Mouse (Mus musculus): ENCODE measurements around the gene Taok3. TPM values are rescaled to one million over a fixed set of nuclear protein-coding genes. Genes with fewer than 3 reads are reported as not detected.

Taok3 gene
- polyA plus RNA-seq, 1 experiment from 2014 or later, result 61.7 TPM

DNA sequence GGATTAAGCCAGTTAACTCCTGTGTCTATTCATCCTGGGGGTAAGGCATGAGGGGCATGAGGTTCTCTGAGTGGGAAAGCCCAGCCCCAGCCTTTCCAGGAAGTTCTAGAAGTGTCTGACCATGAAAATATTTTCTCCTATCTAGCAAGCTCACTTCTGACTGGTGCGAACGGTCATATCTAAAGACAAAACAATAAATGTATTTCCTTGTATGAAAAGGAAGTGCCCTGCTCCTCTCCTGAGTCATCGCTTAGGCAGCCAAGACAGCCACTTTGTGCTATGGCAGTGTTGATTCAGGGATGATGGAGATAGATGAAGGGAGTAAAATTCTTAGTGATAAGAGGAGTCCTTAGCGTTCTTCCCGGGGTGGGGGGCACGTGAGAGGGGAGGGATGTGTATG lies 3.2 kb downstream of the Taok3 start:
- Histone ChIP-seq H3K4me3 (ENCODE audit: low read length) (no peak overlapping the region), H3K9ac (ENCODE audit: low read depth, low read length) (no peak overlapping the region), H3K4me1 (ENCODE audit: control insufficient read depth, insufficient read depth, low read depth, low read length) (peaks cover 10% of the 10 kb centered on the region), H3K27me3 (replicated peaks; ENCODE audit: control insufficient read depth, insufficient read depth, low read length) (no peaks in the 10 kb centered on the region), H3K9me3 (ENCODE audit: control insufficient read depth, low read length) (no peaks in the 10 kb centered on the region), H3K4me2 (ENCODE audit: low read length) (no peak overlapping the region), H3K36me3 (ENCODE audit: control insufficient read depth, insufficient read depth, low read length) (no peaks in the 10 kb centered on the region), H3K27ac (ENCODE audit: low read depth, low read length) (no peak overlapping the region)
- no peak for ATAC-seq
- WGBS, result 88% methylated on average over 6 of the region's 6 CpGs

- Histone ChIP-seq H3K9me3 (ENCODE audit: control insufficient read depth, low read length) (no peaks in the 10 kb centered on the region), H3K4me1 (ENCODE audit: control insufficient read depth, insufficient read depth, low read depth, low read length) (peaks cover 10% of the 10 kb centered on the region), H3K27ac (ENCODE audit: low read depth, low read length) (no peak overlapping the region), H3K36me3 (ENCODE audit: control insufficient read depth, insufficient read depth, low read length) (no peaks in the 10 kb centered on the region), H3K4me3 (ENCODE audit: low read length) (no peak overlapping the region), H3K9ac (ENCODE audit: low read depth, low read length) (no peak overlapping the region), H3K4me2 (ENCODE audit: low read length) (no peak overlapping the region), H3K27me3 (replicated peaks; ENCODE audit: control insufficient read depth, insufficient read depth, low read length) (no peaks in the 10 kb centered on the region)
- no peak for ATAC-seq
- 93% methylated on average over 4 of the region's 4 CpGs for WGBS
Observed at GRCm38 (mm10) chr5:117123840-117124239, 3.9 kb downstream of the Taok3 start.

DNA sequence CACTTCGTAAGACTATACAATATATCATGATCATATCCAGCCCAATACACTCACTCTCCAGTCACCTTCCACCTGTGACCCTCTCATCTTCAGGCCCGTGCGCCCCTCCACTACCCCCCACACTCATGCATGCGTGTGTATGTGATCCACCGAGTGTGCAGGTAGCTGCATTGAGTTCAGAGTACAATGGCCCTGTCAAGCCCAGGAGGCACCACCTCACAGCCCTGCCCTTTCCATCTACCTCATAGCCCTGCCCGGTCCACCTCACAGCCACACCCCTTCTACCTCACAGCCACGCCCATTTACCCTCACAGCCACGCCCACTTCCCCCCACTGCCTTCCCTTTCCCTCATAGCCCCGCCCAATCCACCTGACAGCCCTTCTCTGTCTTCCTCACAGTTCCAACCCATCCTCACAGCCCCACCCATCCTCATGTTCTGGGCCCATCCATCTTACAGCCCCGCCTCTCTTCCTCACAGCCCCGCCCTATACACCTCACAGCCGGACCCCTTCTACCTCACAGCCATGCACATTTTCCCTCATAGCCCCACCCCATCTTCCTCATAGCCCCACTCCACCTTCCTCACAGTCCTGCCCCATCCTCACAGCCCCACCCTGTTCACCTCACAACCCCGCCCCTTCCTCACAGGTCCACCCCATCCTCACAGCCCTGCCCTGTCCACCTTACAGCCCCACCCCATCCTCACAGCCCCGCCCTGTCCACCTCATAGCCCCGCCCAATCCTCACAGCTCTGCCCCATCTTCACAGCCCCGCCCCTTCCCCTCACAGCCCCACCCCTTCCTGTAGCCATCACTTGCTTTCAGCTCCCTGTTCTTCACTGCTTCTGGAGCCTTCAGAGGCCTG lies 5.8 kb downstream of the Taok3 start:
- Histone ChIP-seq H3K9ac (ENCODE audit: low read depth, low read length) (no peak overlapping the region), H3K27me3 (replicated peaks; ENCODE audit: control insufficient read depth, insufficient read depth, low read length) (no peaks in the 10 kb centered on the region), H3K9me3 (ENCODE audit: control insufficient read depth, low read length) (no peaks in the 10 kb centered on the region), H3K4me1 (ENCODE audit: control insufficient read depth, insufficient read depth, low read depth, low read length) (peaks cover 8% of the 10 kb centered on the region), H3K36me3 (ENCODE audit: control insufficient read depth, insufficient read depth, low read length) (no peaks in the 10 kb centered on the region), H3K4me3 (ENCODE audit: low read length) (no peak overlapping the region), H3K4me2 (ENCODE audit: low read length) (no peak overlapping the region), H3K27ac (ENCODE audit: low read depth, low read length) (no peak overlapping the region)
- 81% methylated on average over 16 of the region's 16 CpGs for WGBS
- ATAC-seq, result no peak

GRCm38 (mm10) chr5:117127051-117127450 lies 7.1 kb downstream of the Taok3 start:
- Histone ChIP-seq H3K9ac (ENCODE audit: low read depth, low read length) (no peak overlapping the region), H3K27me3 (replicated peaks; ENCODE audit: control insufficient read depth, insufficient read depth, low read length) (no peaks in the 10 kb centered on the region), H3K4me1 (ENCODE audit: control insufficient read depth, insufficient read depth, low read depth, low read length) (no peaks in the 10 kb centered on the region), H3K4me3 (ENCODE audit: low read length) (no peak overlapping the region), H3K4me2 (ENCODE audit: low read length) (no peak overlapping the region), H3K27ac (ENCODE audit: low read depth, low read length) (no peak overlapping the region), H3K36me3 (ENCODE audit: control insufficient read depth, insufficient read depth, low read length) (no peaks in the 10 kb centered on the region), H3K9me3 (ENCODE audit: control insufficient read depth, low read length) (no peaks in the 10 kb centered on the region)
- 83% methylated on average over 4 of the region's 4 CpGs for WGBS
- ATAC-seq, result no peak

DNA sequence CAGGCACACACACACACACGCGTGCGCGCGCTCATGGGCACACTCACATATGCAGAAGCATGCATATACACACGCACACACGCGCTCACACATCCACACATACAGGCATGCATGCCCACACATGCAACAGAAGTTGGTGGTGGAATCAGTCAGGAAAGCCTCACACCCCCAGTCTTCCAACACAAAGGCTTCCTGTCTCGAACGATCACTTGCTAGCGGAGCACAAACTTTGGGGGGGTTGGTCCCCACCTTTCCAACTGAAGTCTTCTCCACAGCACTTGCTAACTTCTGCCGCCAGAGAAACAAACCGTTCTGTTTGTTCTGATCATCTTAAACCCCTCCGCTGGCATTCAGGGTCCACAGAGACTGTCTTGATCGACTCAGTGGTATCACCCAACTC lies 10.8 kb downstream of the Taok3 start:
- WGBS, result 95% methylated on average over 15 of the region's 15 CpGs
- Histone ChIP-seq H3K27me3 (replicated peaks; ENCODE audit: control insufficient read depth, insufficient read depth, low read length) (no peaks in the 10 kb centered on the region), H3K4me3 (ENCODE audit: low read length) (no peak overlapping the region), H3K4me1 (ENCODE audit: control insufficient read depth, insufficient read depth, low read depth, low read length) (peaks cover 5% of the 10 kb centered on the region), H3K36me3 (ENCODE audit: control insufficient read depth, insufficient read depth, low read length) (no peaks in the 10 kb centered on the region), H3K4me2 (ENCODE audit: low read length) (no peak overlapping the region), H3K9me3 (ENCODE audit: control insufficient read depth, low read length) (no peaks in the 10 kb centered on the region), H3K27ac (ENCODE audit: low read depth, low read length) (no peak overlapping the region), H3K9ac (ENCODE audit: low read depth, low read length) (no peak overlapping the region)
- ATAC-seq, result no peak

DNA sequence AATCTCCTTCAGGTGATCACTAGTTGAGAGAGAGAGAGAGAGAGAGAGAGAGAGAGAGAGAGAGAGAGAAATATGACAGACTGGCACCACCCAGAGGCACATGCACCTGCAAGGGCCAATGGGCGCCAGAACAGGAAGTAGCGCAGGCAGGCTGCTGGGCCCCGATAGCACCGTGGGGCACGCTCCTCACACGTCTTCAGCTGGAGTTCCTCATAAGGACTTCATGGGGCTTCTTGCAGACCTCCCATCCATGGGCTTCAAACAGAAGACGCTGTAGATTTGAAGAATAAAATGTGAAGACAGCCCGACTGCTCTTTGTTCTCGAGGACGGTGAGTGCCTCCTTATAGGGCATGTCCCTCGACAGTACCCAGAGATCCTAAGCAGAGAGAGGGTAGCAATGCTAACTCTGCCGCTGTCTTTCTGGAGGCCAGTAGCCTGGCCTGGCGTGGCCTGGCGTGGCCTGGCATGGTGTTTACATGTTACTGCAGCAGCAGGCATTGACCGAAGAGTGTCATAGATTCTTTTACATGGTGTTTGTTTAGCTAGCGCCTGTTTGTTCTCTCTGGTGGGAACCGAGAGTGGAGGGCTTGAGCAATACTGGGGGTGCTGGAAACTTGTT lies 13.6 kb downstream of the Taok3 start:
- no peak for ATAC-seq
- Histone ChIP-seq H3K9me3 (ENCODE audit: control insufficient read depth, low read length) (no peaks in the 10 kb centered on the region), H3K4me2 (ENCODE audit: low read length) (no peak overlapping the region), H3K27me3 (replicated peaks; ENCODE audit: control insufficient read depth, insufficient read depth, low read length) (no peaks in the 10 kb centered on the region), H3K36me3 (ENCODE audit: control insufficient read depth, insufficient read depth, low read length) (no peaks in the 10 kb centered on the region), H3K27ac (ENCODE audit: low read depth, low read length) (no peak overlapping the region), H3K9ac (ENCODE audit: low read depth, low read length) (no peak overlapping the region), H3K4me1 (ENCODE audit: control insufficient read depth, insufficient read depth, low read depth, low read length) (peaks cover 8% of the 10 kb centered on the region), H3K4me3 (ENCODE audit: low read length) (no peak overlapping the region)
- WGBS, result 84% methylated on average over 17 of the region's 17 CpGs

DNA sequence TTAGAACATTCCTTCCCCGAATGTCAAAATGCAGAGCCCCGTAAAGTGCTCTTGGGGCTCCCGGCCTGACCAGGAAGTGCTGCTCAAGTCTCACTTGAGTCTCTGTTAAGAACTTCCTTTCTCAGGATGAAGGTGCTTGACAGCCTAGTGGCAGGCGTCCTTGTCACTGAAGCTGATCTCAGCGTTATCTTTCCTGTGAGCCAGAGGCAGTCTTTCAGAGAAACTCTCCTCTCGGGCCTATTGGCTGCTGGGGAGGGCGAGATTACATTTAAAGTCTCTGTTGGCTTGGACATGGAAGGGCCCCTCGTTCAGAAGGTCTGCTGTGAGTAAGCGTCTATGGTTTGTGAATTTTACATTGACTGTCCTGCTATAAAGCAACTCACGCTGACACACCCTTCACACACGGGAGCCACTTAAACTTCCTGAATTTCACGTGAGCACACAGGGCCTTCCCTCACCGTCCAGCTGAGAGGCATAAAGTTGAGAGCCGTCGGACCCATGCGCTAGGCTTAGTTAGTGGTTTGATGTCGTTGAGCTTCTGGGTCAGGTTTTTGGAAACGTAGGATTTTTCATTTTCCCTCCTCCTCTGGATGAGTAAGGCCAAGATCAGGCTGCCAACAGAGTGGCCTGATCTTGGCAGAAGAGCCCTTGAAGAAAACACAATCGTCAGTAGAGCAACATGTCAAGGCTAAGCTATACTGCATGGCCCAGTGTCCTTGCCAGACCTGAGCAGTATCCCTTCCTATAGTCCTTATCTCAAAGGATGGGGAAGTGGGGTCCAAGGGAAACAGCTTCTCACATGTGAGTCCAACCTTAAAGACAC lies 14.3 kb downstream of the Taok3 start:
- WGBS, result 80% methylated on average over 19 of the region's 19 CpGs
- H3K4me3 ChIP-seq (ENCODE audit: low read length), result no peak overlapping the region
- no peak overlapping the region for H3K27ac ChIP-seq (ENCODE audit: low read depth, low read length)
- H3K27me3 ChIP-seq (replicated peaks; ENCODE audit: control insufficient read depth, insufficient read depth, low read length), result no peaks in the 10 kb centered on the region
- no peak overlapping the region for H3K4me2 ChIP-seq (ENCODE audit: low read length)
- H3K4me1 ChIP-seq (ENCODE audit: control insufficient read depth, insufficient read depth, low read depth, low read length), result peaks cover 8% of the 10 kb centered on the region
- no peak for ATAC-seq
- no peaks in the 10 kb centered on the region for H3K9me3 ChIP-seq (ENCODE audit: control insufficient read depth, low read length)
- H3K36me3 ChIP-seq (ENCODE audit: control insufficient read depth, insufficient read depth, low read length), result no peaks in the 10 kb centered on the region
- H3K9ac ChIP-seq (ENCODE audit: low read depth, low read length), result no peak overlapping the region

GRCm38 (mm10) chr5:117134889-117135456 lies 15.0 kb downstream of the Taok3 start:
- no peaks in the 10 kb centered on the region for H3K27me3 ChIP-seq (replicated peaks; ENCODE audit: control insufficient read depth, insufficient read depth, low read length)
- peaks cover 8% of the 10 kb centered on the region for H3K4me1 ChIP-seq (ENCODE audit: control insufficient read depth, insufficient read depth, low read depth, low read length)
- WGBS, result 81% methylated on average over 3 of the region's 3 CpGs
- no peak overlapping the region for H3K27ac ChIP-seq (ENCODE audit: low read depth, low read length)
- H3K36me3 ChIP-seq (ENCODE audit: control insufficient read depth, insufficient read depth, low read length), result no peaks in the 10 kb centered on the region
- no peak overlapping the region for H3K4me2 ChIP-seq (ENCODE audit: low read length)
- H3K9ac ChIP-seq (ENCODE audit: low read depth, low read length), result no peak overlapping the region
- H3K9me3 ChIP-seq (ENCODE audit: control insufficient read depth, low read length), result no peaks in the 10 kb centered on the region
- H3K4me3 ChIP-seq (ENCODE audit: low read length), result no peak overlapping the region
- no peak for ATAC-seq

DNA sequence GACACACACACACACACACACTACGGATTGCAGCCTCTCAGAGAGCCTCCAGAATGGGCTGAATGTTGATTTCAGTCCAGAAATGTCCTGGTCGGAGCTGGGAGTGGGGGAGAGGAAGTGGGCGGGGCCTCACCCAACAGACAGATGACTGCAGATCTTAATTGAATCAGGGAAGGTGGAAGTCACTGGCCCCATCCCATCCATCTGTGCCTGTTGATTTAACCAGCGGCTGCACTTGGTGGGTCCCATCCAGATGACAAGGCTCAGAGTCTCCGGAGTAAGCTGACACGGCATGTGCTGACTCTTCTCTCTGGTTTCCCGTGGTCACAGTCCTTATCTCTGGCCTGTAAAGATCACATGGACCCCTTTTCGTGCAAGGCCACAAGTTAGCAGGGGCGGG lies 15.9 kb downstream of the Taok3 start:
- H3K4me2 ChIP-seq (ENCODE audit: low read length), result no peak overlapping the region
- no peak overlapping the region for H3K27ac ChIP-seq (ENCODE audit: low read depth, low read length)
- H3K4me1 ChIP-seq (ENCODE audit: control insufficient read depth, insufficient read depth, low read depth, low read length), result peaks cover 8% of the 10 kb centered on the region
- 35% methylated on average over 9 of the region's 9 CpGs for WGBS
- ATAC-seq, result no peak
- no peak overlapping the region for H3K4me3 ChIP-seq (ENCODE audit: low read length)
- H3K9me3 ChIP-seq (ENCODE audit: control insufficient read depth, low read length), result no peaks in the 10 kb centered on the region
- H3K27me3 ChIP-seq (replicated peaks; ENCODE audit: control insufficient read depth, insufficient read depth, low read length), result no peaks in the 10 kb centered on the region
- H3K9ac ChIP-seq (ENCODE audit: low read depth, low read length), result no peak overlapping the region
- H3K36me3 ChIP-seq (ENCODE audit: control insufficient read depth, insufficient read depth, low read length), result no peaks in the 10 kb centered on the region

All from hindbrain, embryonic 16.5 days (tissue).